Mouse (Mus musculus) thymus, postnatal 4 days (tissue): ENCODE measurements around the gene Tmem121b.

ENCODE experiments used
- DNase-seq: peaks from one replicate; pipeline ENCODE4 v3.0.0; 2021

Gene Tmem121b

GRCm38 (mm10) chr6:120463884-120464283, 29.7 kb downstream of the Tmem121b start:
- DNase-seq: peak; percentile 83

- DNase-seq: peak; percentile 94
Observed at GRCm38 (mm10) chr6:120463086-120463871, 30.3 kb downstream of the Tmem121b start, which contains the start of gene Il17ra. TSS of gene Il17ra (plus strand) at chr6:120463247.

GRCm38 (mm10) chr6:120462251-120462650, 31.4 kb downstream of the Tmem121b start:
- no peak for DNase-seq

- no peak for DNase-seq
Observed at GRCm38 (mm10) chr6:120461217-120461616, 32.4 kb downstream of the Tmem121b start.

- no peak for DNase-seq
Observed at GRCm38 (mm10) chr6:120457751-120458150, 35.9 kb downstream of the Tmem121b start.

- DNase-seq: peak; percentile 52
Observed at GRCm38 (mm10) chr6:120457074-120457473, 36.5 kb downstream of the Tmem121b start.

GRCm38 (mm10) chr6:120454627-120455077, 39.0 kb downstream of the Tmem121b start:
- no peak for DNase-seq

- DNase-seq: no peak
Observed at GRCm38 (mm10) chr6:120453556-120453955, 40.1 kb downstream of the Tmem121b start.

GRCm38 (mm10) chr6:120453103-120453445, 40.5 kb downstream of the Tmem121b start:
- DNase-seq: no peak

- DNase-seq: no peak
Observed at GRCm38 (mm10) chr6:120452384-120453102, 41.1 kb downstream of the Tmem121b start.

- DNase-seq: no peak
Observed at GRCm38 (mm10) chr6:120450208-120450607, 43.4 kb downstream of the Tmem121b start.

GRCm38 (mm10) chr6:120443363-120444355, 49.9 kb downstream of the Tmem121b start:
- DNase-seq: no peak

- no peak for DNase-seq
Observed at GRCm38 (mm10) chr6:120442171-120442749, 51.3 kb downstream of the Tmem121b start.
